12 mouse cellular contexts compared by ENCODE assay signal in the genomic region with DNA sequence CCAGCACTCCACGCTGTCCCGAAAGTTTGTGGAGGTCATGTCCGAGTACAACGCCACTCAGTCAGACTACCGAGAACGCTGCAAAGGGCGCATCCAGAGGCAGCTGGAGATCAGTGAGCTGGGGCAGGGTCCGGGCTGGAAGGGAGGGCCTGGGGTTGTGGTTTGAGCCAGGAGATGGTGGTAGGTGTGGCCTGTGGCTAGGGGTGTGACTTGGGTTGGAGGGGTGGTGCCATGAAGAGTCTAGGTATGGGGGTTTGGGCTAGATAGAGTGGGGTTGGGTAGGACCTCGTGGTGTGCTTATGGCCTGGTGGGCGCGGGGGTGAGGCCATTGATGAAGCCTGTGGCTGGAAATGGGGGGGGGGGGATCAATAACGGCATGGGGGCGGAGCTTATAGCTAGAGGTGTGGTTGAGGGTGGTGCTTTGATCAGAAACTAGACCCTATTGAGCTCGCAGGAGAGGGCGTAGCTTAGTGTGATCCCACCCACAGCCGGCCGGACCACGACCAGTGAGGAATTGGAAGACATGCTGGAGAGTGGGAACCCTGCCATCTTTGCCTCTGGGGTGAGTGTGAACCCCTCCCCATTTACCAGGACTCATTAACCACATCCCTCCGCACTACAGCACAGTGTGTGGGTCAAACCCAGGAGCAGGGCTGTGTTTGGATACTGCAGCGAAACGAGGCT. TPM values are rescaled to one million over a fixed set of nuclear protein-coding genes. Genes with fewer than 3 reads are reported as not detected.
DNase-seq lines count a peak whose midpoint lies in the region; ATAC-seq and TF ChIP-seq lines count a peak whose summit lies in the region.
"Had no signal": no experiment of that assay in that cellular context is flagged by ENCODE, and none has a peak within 500 bp of the region (broad histone marks: within the 10 kb centered on the region; RNA-seq: fewer than 3 reads in every experiment).

No protein-coding gene starts in this region.

- peak overlapping the region; percentile 48 for H3K4me3 ChIP-seq in erythroblast, embryonic 14.5 days (replicated peaks)
- no peak overlapping the region for H3K4me3 ChIP-seq in lung, embryonic 15.5 days
- H3K4me3 ChIP-seq in testis, adult 2 months (ENCODE audit: control insufficient read depth, low read depth, low read length) = peak overlapping the region; percentile 47

- no peak for DNase-seq in lung, adult 18-20 months
- DNase-seq in liver = peak; percentile 65
- DNase-seq in frontal cortex, postnatal 10 days (ENCODE audit: low spot score in 2 of 2) = no peak
- DNase-seq: gastrocnemius, postnatal 10 days; lung, postnatal 10 days; retina, postnatal 1 day had no signal

- peaks cover 2% of the 10 kb centered on the region; the same call in 1 of the 2 replicates for H3K36me3 ChIP-seq in erythroblast, embryonic 14.5 days (ENCODE audit: control insufficient read depth)
- H3K36me3 ChIP-seq in lung, embryonic 15.5 days = peaks cover 14% of the 10 kb centered on the region
- no peaks in the 10 kb centered on the region for H3K36me3 ChIP-seq in testis, adult 2 months (ENCODE audit: control insufficient read depth, insufficient read depth, low read length)

- no peak overlapping the region for H3K27ac ChIP-seq in lung, embryonic 15.5 days
- H3K27ac ChIP-seq in testis, adult 2 months (ENCODE audit: control insufficient read depth, insufficient read depth, low read depth, low read length) = 0 out of 2 replicates have a peak overlapping the region, but pooled peaks have one; percentile 1
- H3K27ac ChIP-seq: hindbrain, embryonic 14.5 days had no signal

- no peak for ATAC-seq in erythroblast, adult 5-6 weeks (replicated peaks; ENCODE audit: low FRiP score, poor library complexity, severe bottlenecking)
- peak; percentile 32; the same call in 1 of the 2 replicates for ATAC-seq in lung, embryonic 15.5 days (ENCODE audit: borderline replicate concordance, extremely low read depth, low FRiP score, low TSS enrichment)
- no peak for ATAC-seq in megakaryocyte progenitor cell, adult 5-6 weeks (replicated peaks; ENCODE audit: poor library complexity)

- H3K4me1 ChIP-seq in erythroblast, embryonic 14.5 days (ENCODE audit: control insufficient read depth) = peaks cover 38% of the 10 kb centered on the region
- H3K4me1 ChIP-seq in lung, embryonic 15.5 days = no peaks in the 10 kb centered on the region
- no peaks in the 10 kb centered on the region; the same call in 1 of the 2 replicates for H3K4me1 ChIP-seq in testis, adult 2 months (ENCODE audit: control insufficient read depth, insufficient read depth, low read length)

- no peak for TF ChIP-seq CTCF in testis, adult 2 months (IDR thresholded peaks at IDR 0.05; ENCODE audit: control insufficient read depth, insufficient read depth, insufficient replicate concordance, low read depth, low read length)

- 48% methylated on average over 21 of the region's 21 CpGs for WGBS in lung, embryonic 15.5 days

- H3K9me3 ChIP-seq in erythroblast, embryonic 14.5 days (ENCODE audit: control insufficient read depth, low read length) = no peaks in the 10 kb centered on the region
- H3K9me3 ChIP-seq in lung, embryonic 15.5 days = no peaks in the 10 kb centered on the region

- H3K9ac ChIP-seq in lung, embryonic 15.5 days = no peak overlapping the region
- H3K9ac ChIP-seq: hindbrain, embryonic 14.5 days had no signal

- no peaks in the 10 kb centered on the region for H3K27me3 ChIP-seq in erythroblast, embryonic 14.5 days (ENCODE audit: control insufficient read depth)
- H3K27me3 ChIP-seq in lung, embryonic 15.5 days = no peaks in the 10 kb centered on the region
- no peaks in the 10 kb centered on the region for H3K27me3 ChIP-seq in testis, adult 2 months (ENCODE audit: control insufficient read depth, insufficient read depth, low read length)

- TF ChIP-seq POLR2A in testis, adult 2 months (IDR thresholded peaks at IDR 0.05; ENCODE audit: control insufficient read depth, low read depth, low read length) = 0 out of 2 replicates have a peak, but pooled peaks have one; percentile 44

- H3K4me2 ChIP-seq in lung, embryonic 15.5 days = no peak overlapping the region
- H3K4me2 ChIP-seq: hindbrain, embryonic 14.5 days had no signal

RNA-seq across cellular contexts. Expression of a gene that starts 19.0 kb away (rescaled TPM):
- polyA plus RNA-seq in erythroblast, embryonic 14.5 days (2012) = 0.05 and 0.07 TPM in 2 replicates
- total RNA-seq in erythroblast, adult 5-6 weeks (2015; ENCODE audit: low replicate concordance) = not detected in 2 replicates
- not detected in 2 replicates for total RNA-seq in erythroblast, adult 5-6 weeks (2017; ENCODE audit: low replicate concordance)
- polyA plus RNA-seq in lung, embryonic 15.5 days (2015; fragmentation: Nextera tagmentation; extraction: Ambion mirVana) = 11.9 and 13.2 TPM in 2 replicates
- 6.8 and 7.6 TPM in 2 replicates for polyA plus RNA-seq in testis, adult 2 months (2012; rRNA removed)
- 0.39 and 1.2 TPM in 2 replicates for total RNA-seq in megakaryocyte progenitor cell, adult 5-6 weeks (2015)
- 0.04 and 0.44 TPM in 2 replicates for total RNA-seq in megakaryocyte progenitor cell, adult 5-6 weeks (2017)

RNA-seq across cellular contexts. Expression of a gene that starts 21.8 kb away (rescaled TPM):
- 5.0 and 5.9 TPM in 2 replicates for polyA plus RNA-seq in erythroblast, embryonic 14.5 days (2012)
- 1.5 and 7.9 TPM in 2 replicates for total RNA-seq in erythroblast, adult 5-6 weeks (2015; ENCODE audit: low replicate concordance)
- total RNA-seq in erythroblast, adult 5-6 weeks (2017; ENCODE audit: low replicate concordance) = 2.2 and 4.6 TPM in 2 replicates
- 29.1 and 31.7 TPM in 2 replicates for polyA plus RNA-seq in lung, embryonic 15.5 days (2015; fragmentation: Nextera tagmentation; extraction: Ambion mirVana)
- polyA plus RNA-seq in testis, adult 2 months (2012; rRNA removed) = 23.4 TPM in 2 replicates
- total RNA-seq in megakaryocyte progenitor cell, adult 5-6 weeks (2015) = 18.0 and 18.6 TPM in 2 replicates
- 7.4 and 8.9 TPM in 2 replicates for total RNA-seq in megakaryocyte progenitor cell, adult 5-6 weeks (2017)

RNA-seq across cellular contexts. Expression of a gene that starts 22.5 kb away (rescaled TPM):
- 12.3 TPM in 2 replicates for polyA plus RNA-seq in erythroblast, embryonic 14.5 days (2012)
- total RNA-seq in erythroblast, adult 5-6 weeks (2015; ENCODE audit: low replicate concordance) = 23.4 and 30.9 TPM in 2 replicates
- total RNA-seq in erythroblast, adult 5-6 weeks (2017; ENCODE audit: low replicate concordance) = 12.0 and 17.3 TPM in 2 replicates
- polyA plus RNA-seq in lung, embryonic 15.5 days (2015; fragmentation: Nextera tagmentation; extraction: Ambion mirVana) = 117 and 124 TPM in 2 replicates
- 42.9 and 43.5 TPM in 2 replicates for polyA plus RNA-seq in testis, adult 2 months (2012; rRNA removed)
- total RNA-seq in megakaryocyte progenitor cell, adult 5-6 weeks (2015) = 60.7 and 61.7 TPM in 2 replicates
- total RNA-seq in megakaryocyte progenitor cell, adult 5-6 weeks (2017) = 55.7 and 78.6 TPM in 2 replicates

RNA-seq across cellular contexts. Expression of a gene that starts 33.3 kb away (rescaled TPM):
- 1.8 and 2.2 TPM in 2 replicates for polyA plus RNA-seq in erythroblast, embryonic 14.5 days (2012)
- 4.6 and 19.0 TPM in 2 replicates for total RNA-seq in erythroblast, adult 5-6 weeks (2015; ENCODE audit: low replicate concordance)
- total RNA-seq in erythroblast, adult 5-6 weeks (2017; ENCODE audit: low replicate concordance) = 11.6 and 17.5 TPM in 2 replicates
- polyA plus RNA-seq in lung, embryonic 15.5 days (2015; fragmentation: Nextera tagmentation; extraction: Ambion mirVana) = 66.7 and 66.9 TPM in 2 replicates
- 102 and 108 TPM in 2 replicates for polyA plus RNA-seq in testis, adult 2 months (2012; rRNA removed)
- total RNA-seq in megakaryocyte progenitor cell, adult 5-6 weeks (2015) = 133 and 142 TPM in 2 replicates
- total RNA-seq in megakaryocyte progenitor cell, adult 5-6 weeks (2017) = 59.3 and 65.3 TPM in 2 replicates

RNA-seq across cellular contexts. Expression of a gene that starts 35.8 kb away (rescaled TPM):
- polyA plus RNA-seq in erythroblast, embryonic 14.5 days (2012) = not detected in 2 replicates
- total RNA-seq in erythroblast, adult 5-6 weeks (2015; ENCODE audit: low replicate concordance) = not detected in 2 replicates
- total RNA-seq in erythroblast, adult 5-6 weeks (2017; ENCODE audit: low replicate concordance) = not detected in 2 replicates
- 6.1 and 9.1 TPM in 2 replicates for polyA plus RNA-seq in lung, embryonic 15.5 days (2015; fragmentation: Nextera tagmentation; extraction: Ambion mirVana)
- polyA plus RNA-seq in testis, adult 2 months (2012; rRNA removed) = 0.33 and 0.71 TPM in 2 replicates
- not detected in 2 replicates for total RNA-seq in megakaryocyte progenitor cell, adult 5-6 weeks (2015)
- total RNA-seq in megakaryocyte progenitor cell, adult 5-6 weeks (2017) = not detected in 2 replicates
